Mouse (Mus musculus) limb, embryonic 13.5 days (tissue): Measurements from ENCODE around the gene Atg16l1. TPM values are rescaled to one million over a fixed set of nuclear protein-coding genes. Genes with fewer than 3 reads are reported as not detected.

ENCODE experiments used
- ATAC-seq: fragments of 200-750 bp; cut with Nextera tagmentation; 2 replicates; pipeline ENCODE4 v1.8.0; 2017; ENCODE audit warnings: low read depth, moderate number of reproducible peaks, moderate TSS enrichment; ENCODE audit not compliant: low FRiP score
- H3K27ac ChIP-seq: fragments of 300-500 bp; sonication (generic); 2 replicates; pipeline ENCODE4 v1.5.1; 2015; ENCODE audit warnings: inconsistent platforms, mild to moderate bottlenecking, moderate library complexity
- H3K27me3 ChIP-seq: fragments of 300-500 bp; sonication (generic); 2 replicates; pipeline ENCODE4 v1.6.1; 2015; ENCODE audit warnings: mild to moderate bottlenecking, inconsistent platforms
- H3K36me3 ChIP-seq: fragments of 300-500 bp; sonication (generic); 2 replicates; pipeline ENCODE4 v1.6.1; 2015; ENCODE audit warnings: inconsistent platforms, mild to moderate bottlenecking, moderate library complexity
- H3K4me1 ChIP-seq: fragments of 300-500 bp; sonication (generic); 2 replicates; pipeline ENCODE4 v1.6.1; 2015; ENCODE audit warnings: inconsistent platforms
- H3K4me2 ChIP-seq: fragments of 300-500 bp; sonication (generic); replicated peaks from 2 replicates; pipeline ENCODE4 v1.6.1; 2015; ENCODE audit warnings: inconsistent platforms, mild to moderate bottlenecking, moderate library complexity
- H3K4me3 ChIP-seq: fragments of 300-500 bp; sonication (generic); 2 replicates; pipeline ENCODE4 v1.5.1; 2015; ENCODE audit warnings: moderate library complexity, mild to moderate bottlenecking, inconsistent platforms
- H3K9ac ChIP-seq: fragments of 300-500 bp; sonication (generic); 2 replicates; pipeline ENCODE4 v1.6.1; 2015; ENCODE audit warnings: mild to moderate bottlenecking, inconsistent platforms
- H3K9me3 ChIP-seq: fragments of 300-500 bp; sonication (generic); 2 replicates; pipeline ENCODE4 v1.6.1; 2016; ENCODE audit warnings: inconsistent platforms
- WGBS: fragments of 180-500 bp; shearing (Covaris S2); methylation state at CpG from one replicate; pipeline ENCODE4 v1.1.7; 2015; 5-methylcytosine and 5-hydroxymethylcytosine counted together
- polyA plus RNA-seq: library from polyadenylated mRNA; unstranded; fragments of >200 nt; fragmentation: Nextera tagmentation; extraction: Ambion mirVana; gene quantifications from 2 replicates; pipeline ENCODE4 v1.2.1, GENCODE M21; 2015

The Atg16l1 gene
- polyA plus RNA-seq, 1 experiment from 2014 or later: 36.3 TPM

DNA sequence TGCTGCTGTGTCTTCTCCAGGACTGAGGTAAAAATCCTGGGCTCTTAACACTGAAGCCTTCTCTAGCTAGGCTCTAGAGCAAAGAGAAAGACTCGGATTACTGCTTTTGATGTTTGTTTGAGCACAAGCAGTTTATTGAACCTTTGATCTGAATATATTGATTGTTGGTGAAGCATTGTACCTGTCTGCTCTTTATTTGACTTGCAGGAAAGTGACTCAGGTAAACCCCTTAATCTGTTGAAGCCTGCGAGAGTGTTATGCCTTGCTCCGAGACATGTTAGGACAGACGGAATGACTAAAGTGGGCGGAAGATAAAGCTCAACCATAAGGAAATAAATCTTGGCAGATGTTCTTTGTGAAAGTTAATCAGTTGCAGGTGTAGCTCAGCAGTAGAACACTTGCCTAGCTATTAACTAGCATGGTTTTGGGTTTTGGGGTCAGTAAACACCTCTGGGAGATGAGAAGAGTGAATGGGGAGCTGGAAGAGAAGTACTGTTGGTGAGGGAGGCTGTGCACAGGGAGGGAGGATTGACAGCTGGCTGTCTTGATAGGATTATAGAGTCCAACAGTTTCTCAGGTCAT lies 23.6 kb downstream of the Atg16l1 start:
- ATAC-seq: no peak
- H3K36me3 ChIP-seq: peaks cover 96% of the 10 kb centered on the region
- WGBS: 33% methylated on average over 5 of the region's 5 CpGs
- no peak overlapping the region for H3K27ac ChIP-seq
- no peak overlapping the region for H3K9ac ChIP-seq
- H3K27me3 ChIP-seq: no peaks in the 10 kb centered on the region
- no peaks in the 10 kb centered on the region for H3K9me3 ChIP-seq
- H3K4me3 ChIP-seq: no peak overlapping the region
- H3K4me2 ChIP-seq: no peak overlapping the region
- no peaks in the 10 kb centered on the region for H3K4me1 ChIP-seq

DNA sequence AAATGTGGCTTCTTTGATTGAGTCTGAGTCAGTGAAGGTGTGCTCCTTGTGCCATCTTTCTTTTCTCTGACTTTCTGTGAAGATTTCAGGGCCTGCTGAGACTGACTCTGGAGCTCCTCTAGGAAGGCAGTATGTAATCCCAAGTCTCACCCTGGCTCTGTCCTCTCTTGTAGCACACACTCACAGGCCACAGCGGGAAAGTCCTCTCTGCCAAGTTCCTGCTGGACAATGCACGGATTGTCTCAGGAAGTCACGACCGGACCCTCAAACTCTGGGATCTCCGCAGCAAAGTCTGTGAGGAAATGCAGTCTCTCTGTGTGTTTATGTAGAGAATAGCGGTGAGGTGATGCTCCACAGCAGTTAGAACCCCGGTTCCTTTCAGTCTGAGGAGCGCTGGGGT lies 30.0 kb downstream of the Atg16l1 start:
- Histone ChIP-seq H3K27ac (no peak overlapping the region), H3K9ac (no peak overlapping the region), H3K36me3 (peaks cover 88% of the 10 kb centered on the region), H3K27me3 (no peaks in the 10 kb centered on the region), H3K4me2 (no peak overlapping the region), H3K9me3 (no peaks in the 10 kb centered on the region), H3K4me3 (no peak overlapping the region), H3K4me1 (no peaks in the 10 kb centered on the region)
- 95% methylated on average over 8 of the region's 8 CpGs for WGBS
- no peak for ATAC-seq

DNA sequence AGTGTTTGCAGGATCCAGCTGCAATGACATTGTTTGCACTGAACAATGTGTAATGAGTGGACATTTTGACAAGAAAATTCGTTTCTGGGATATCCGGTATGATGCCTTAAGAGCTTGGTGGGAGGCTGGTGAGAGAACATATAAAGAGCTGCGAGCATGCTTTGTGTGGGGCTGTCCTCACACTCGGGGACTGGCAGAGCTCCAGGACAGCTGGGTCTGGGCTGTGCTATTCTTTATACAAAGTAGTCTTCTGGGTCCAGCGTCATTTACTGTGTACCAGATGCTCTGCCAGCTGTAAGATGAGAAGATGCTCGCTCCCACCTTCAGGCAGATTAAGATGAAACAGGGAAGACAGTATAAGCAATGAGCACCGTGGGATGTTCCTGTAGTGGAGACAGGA lies 30.6 kb downstream of the Atg16l1 start:
- no peak for ATAC-seq
- no peak overlapping the region for H3K4me3 ChIP-seq
- no peak overlapping the region for H3K4me2 ChIP-seq
- H3K9ac ChIP-seq: no peak overlapping the region
- no peak overlapping the region for H3K27ac ChIP-seq
- no peaks in the 10 kb centered on the region for H3K9me3 ChIP-seq
- H3K4me1 ChIP-seq: no peaks in the 10 kb centered on the region
- no peaks in the 10 kb centered on the region for H3K27me3 ChIP-seq
- H3K36me3 ChIP-seq: peaks cover 88% of the 10 kb centered on the region
- WGBS: 83% methylated on average over 7 of the region's 7 CpGs

GRCm38 (mm10) chr1:87789665-87790064 lies 34.0 kb downstream of the Atg16l1 start:
- 89% methylated on average over 8 of the region's 8 CpGs for WGBS
- Histone ChIP-seq H3K27ac (no peak overlapping the region), H3K4me2 (no peak overlapping the region), H3K27me3 (no peaks in the 10 kb centered on the region), H3K4me3 (no peak overlapping the region), H3K9ac (no peak overlapping the region), H3K36me3 (peaks cover 87% of the 10 kb centered on the region), H3K9me3 (no peaks in the 10 kb centered on the region), H3K4me1 (no peaks in the 10 kb centered on the region)
- no peak for ATAC-seq

DNA sequence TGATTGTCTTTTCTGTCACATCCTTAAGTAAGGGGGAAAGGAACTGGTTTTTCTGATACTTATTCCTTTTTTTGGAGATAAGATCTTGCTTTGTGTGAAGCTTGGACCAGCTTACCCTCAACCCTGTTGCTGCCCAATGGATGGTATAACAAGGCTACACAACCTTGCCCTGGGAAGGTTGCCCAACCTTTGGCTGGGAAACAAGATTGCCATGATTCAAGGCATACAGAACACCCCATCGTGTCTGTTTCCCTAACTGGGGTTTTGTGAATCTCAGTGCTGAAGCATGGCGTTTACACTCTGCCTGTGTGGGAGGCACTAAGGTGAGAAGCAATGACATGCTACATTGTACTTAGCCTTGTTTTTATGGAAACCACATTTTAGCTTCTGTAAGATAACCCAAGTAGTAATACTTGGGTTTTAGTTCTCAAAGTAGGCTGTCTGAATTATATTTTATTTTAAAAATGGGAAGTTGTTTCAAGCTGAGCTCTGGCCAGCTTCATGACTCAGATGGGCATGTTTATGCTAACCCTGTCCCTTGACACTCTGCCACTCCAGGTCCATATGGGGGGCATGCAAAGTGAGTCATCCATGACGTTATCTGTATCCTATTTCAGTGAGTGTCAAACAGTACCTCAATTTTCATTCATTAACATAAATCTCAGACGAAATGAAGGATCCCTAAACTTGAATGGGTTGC lies 36.9 kb downstream of the Atg16l1 start:
- Histone ChIP-seq H3K4me3 (no peak overlapping the region), H3K27ac (no peak overlapping the region), H3K4me1 (no peaks in the 10 kb centered on the region), H3K9ac (no peak overlapping the region), H3K36me3 (peaks cover 65% of the 10 kb centered on the region), H3K9me3 (no peaks in the 10 kb centered on the region), H3K27me3 (no peaks in the 10 kb centered on the region), H3K4me2 (no peak overlapping the region)
- no peak for ATAC-seq
- WGBS: 88% methylated on average over 4 of the region's 4 CpGs

DNA sequence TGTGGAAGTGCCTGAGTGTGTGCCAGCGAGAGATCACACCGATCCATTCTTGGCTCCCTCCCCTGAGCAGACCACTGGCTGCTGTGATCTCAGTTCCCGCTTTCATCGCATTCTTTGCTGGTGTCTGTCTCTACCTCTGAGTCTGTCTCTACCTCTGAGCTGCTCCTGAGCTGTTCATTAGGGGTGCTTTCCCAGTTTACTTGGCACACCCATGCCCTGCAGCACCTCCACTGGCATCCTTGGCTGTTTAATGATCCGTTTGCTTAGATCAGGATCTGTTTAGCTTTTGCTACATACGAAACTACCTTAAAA lies 37.4 kb downstream of the Atg16l1 start:
- 86% methylated on average over 6 of the region's 6 CpGs for WGBS
- no peak overlapping the region for H3K4me2 ChIP-seq
- no peak overlapping the region for H3K9ac ChIP-seq
- H3K4me1 ChIP-seq: no peaks in the 10 kb centered on the region
- H3K27me3 ChIP-seq: no peaks in the 10 kb centered on the region
- ATAC-seq: no peak
- H3K27ac ChIP-seq: no peak overlapping the region
- peaks cover 61% of the 10 kb centered on the region for H3K36me3 ChIP-seq
- H3K9me3 ChIP-seq: no peaks in the 10 kb centered on the region
- no peak overlapping the region for H3K4me3 ChIP-seq

GRCm38 (mm10) chr1:87797702-87798101 lies 42.0 kb downstream of the Atg16l1 start:
- H3K4me3 ChIP-seq: no peak overlapping the region
- H3K9ac ChIP-seq: no peak overlapping the region
- H3K4me1 ChIP-seq: no peaks in the 10 kb centered on the region
- H3K27ac ChIP-seq: no peak overlapping the region
- no peaks in the 10 kb centered on the region for H3K27me3 ChIP-seq
- H3K36me3 ChIP-seq: peaks cover 24% of the 10 kb centered on the region
- H3K9me3 ChIP-seq: no peaks in the 10 kb centered on the region
- 86% methylated on average over 1 of the region's 1 CpGs for WGBS
- no peak overlapping the region for H3K4me2 ChIP-seq
- no peak for ATAC-seq

DNA sequence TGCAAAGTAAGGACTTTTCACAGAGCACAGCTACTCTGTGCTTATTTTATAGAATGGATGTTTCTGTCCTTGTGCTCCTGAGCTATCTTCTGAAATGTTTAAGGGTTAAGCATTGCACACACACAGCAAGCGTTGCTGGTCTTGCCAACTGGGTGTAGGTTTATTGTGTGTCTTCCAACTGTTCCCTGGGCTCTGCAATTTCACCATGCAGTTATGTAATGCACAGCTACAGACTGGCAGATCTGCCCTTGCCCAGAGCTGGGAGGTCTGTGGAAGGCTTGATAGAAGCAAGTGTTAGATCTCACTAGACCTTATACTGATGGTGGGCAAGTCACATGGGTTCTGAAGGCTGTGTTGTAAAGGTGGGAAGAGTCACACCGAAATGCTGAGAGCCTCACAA lies 42.6 kb downstream of the Atg16l1 start:
- H3K36me3 ChIP-seq: peaks cover 18% of the 10 kb centered on the region
- no peaks in the 10 kb centered on the region for H3K9me3 ChIP-seq
- no peak overlapping the region for H3K4me2 ChIP-seq
- 84% methylated on average over 2 of the region's 2 CpGs for WGBS
- H3K9ac ChIP-seq: no peak overlapping the region
- H3K27ac ChIP-seq: no peak overlapping the region
- no peaks in the 10 kb centered on the region for H3K4me1 ChIP-seq
- H3K4me3 ChIP-seq: no peak overlapping the region
- no peaks in the 10 kb centered on the region for H3K27me3 ChIP-seq
- ATAC-seq: no peak

GRCm38 (mm10) chr1:87803576-87803975 lies 47.9 kb downstream of the Atg16l1 start, which contains the start of gene Sag:
TSS of gene Sag (plus strand) at chr1:87803680.
- ATAC-seq: no peak
- Histone ChIP-seq H3K4me2 (no peak within 1 kb of the TSS), H3K9ac (no peak within 1 kb of the TSS), H3K27ac (no peak within 1 kb of the TSS), H3K36me3 (no peaks in the 10 kb centered on the region), H3K9me3 (no peaks in the 10 kb centered on the region), H3K4me3 (no peak within 1 kb of the TSS), H3K4me1 (no peaks in the 10 kb centered on the region), H3K27me3 (no peaks in the 10 kb centered on the region)
- WGBS: 74% methylated on average over 6 of the region's 6 CpGs

- WGBS: 84% methylated on average over 1 of the region's 1 CpGs
- no peak for ATAC-seq
- H3K4me3 ChIP-seq: no peak overlapping the region
Measured at GRCm38 (mm10) chr1:87807751-87808150, 52.1 kb downstream of the Atg16l1 start.

DNA sequence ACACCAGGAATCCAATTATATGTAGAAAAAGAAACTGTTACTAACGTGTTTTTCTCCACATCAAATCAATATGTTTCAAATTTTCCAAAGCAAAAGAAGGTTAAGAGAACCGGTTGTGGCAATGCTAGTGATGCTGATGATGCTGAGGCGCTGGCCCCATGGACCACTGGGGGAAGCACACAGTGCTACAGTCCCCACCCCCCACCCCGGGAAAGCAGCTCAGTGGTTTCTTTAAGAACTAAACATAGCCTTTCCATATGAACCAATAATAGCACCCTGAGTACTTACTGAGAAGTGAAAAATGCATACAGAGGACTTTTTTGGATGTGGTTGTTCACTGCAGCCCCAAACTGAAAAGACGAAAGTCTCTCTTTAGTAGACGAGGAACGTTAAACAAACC lies 55.7 kb downstream of the Atg16l1 start:
- no peaks in the 10 kb centered on the region for H3K4me1 ChIP-seq
- 86% methylated on average over 7 of the region's 7 CpGs for WGBS
- H3K9me3 ChIP-seq: peaks cover 2% of the 10 kb centered on the region; the same call in 1 of the 2 replicates
- H3K9ac ChIP-seq: no peak overlapping the region
- H3K4me3 ChIP-seq: no peak overlapping the region
- no peak overlapping the region for H3K27ac ChIP-seq
- ATAC-seq: no peak
- H3K27me3 ChIP-seq: no peaks in the 10 kb centered on the region
- no peak overlapping the region for H3K4me2 ChIP-seq
- H3K36me3 ChIP-seq: no peaks in the 10 kb centered on the region

More at GRCm38 (mm10) chr1:87807751-87808150, 52.1 kb downstream of the Atg16l1 start:
- no peak overlapping the region for H3K9ac ChIP-seq
- no peaks in the 10 kb centered on the region for H3K4me1 ChIP-seq
- no peak overlapping the region for H3K4me2 ChIP-seq
- H3K36me3 ChIP-seq: no peaks in the 10 kb centered on the region
- H3K27me3 ChIP-seq: no peaks in the 10 kb centered on the region
- peaks cover 2% of the 10 kb centered on the region; the same call in 1 of the 2 replicates for H3K9me3 ChIP-seq
- no peak overlapping the region for H3K27ac ChIP-seq

GRCm38 (mm10) chr1:87812061-87812460 lies 56.4 kb downstream of the Atg16l1 start:
- Histone ChIP-seq H3K27me3 (no peaks in the 10 kb centered on the region), H3K9me3 (peaks cover 2% of the 10 kb centered on the region; the same call in 1 of the 2 replicates), H3K36me3 (no peaks in the 10 kb centered on the region), H3K27ac (no peak overlapping the region), H3K4me3 (no peak overlapping the region), H3K4me2 (no peak overlapping the region), H3K4me1 (no peaks in the 10 kb centered on the region), H3K9ac (no peak overlapping the region)
- no peak for ATAC-seq
- 77% methylated on average over 10 of the region's 10 CpGs for WGBS

- no peak overlapping the region for H3K9ac ChIP-seq
- WGBS: 86% methylated on average over 6 of the region's 6 CpGs
- H3K4me2 ChIP-seq: no peak overlapping the region
- H3K36me3 ChIP-seq: no peaks in the 10 kb centered on the region
- no peaks in the 10 kb centered on the region for H3K27me3 ChIP-seq
- peaks cover 2% of the 10 kb centered on the region; the same call in 1 of the 2 replicates for H3K9me3 ChIP-seq
- no peaks in the 10 kb centered on the region for H3K4me1 ChIP-seq
- no peak overlapping the region for H3K27ac ChIP-seq
- no peak overlapping the region for H3K4me3 ChIP-seq
- no peak for ATAC-seq
Measured at GRCm38 (mm10) chr1:87813155-87813554, 57.5 kb downstream of the Atg16l1 start.
